Mouse (Mus musculus) right cerebral cortex, postnatal 25 days (tissue): ENCODE measurements at regions not wholly inside any gene's neighbourhood (a gene's known extent, or its start where the extent isn't known, plus 50 kb on each side); places are given as distances from the start of the nearest gene placed in this dataset.

Source experiments
- DNase-seq: peaks from one replicate; pipeline ENCODE4 v3.0.0; 2022

DNA sequence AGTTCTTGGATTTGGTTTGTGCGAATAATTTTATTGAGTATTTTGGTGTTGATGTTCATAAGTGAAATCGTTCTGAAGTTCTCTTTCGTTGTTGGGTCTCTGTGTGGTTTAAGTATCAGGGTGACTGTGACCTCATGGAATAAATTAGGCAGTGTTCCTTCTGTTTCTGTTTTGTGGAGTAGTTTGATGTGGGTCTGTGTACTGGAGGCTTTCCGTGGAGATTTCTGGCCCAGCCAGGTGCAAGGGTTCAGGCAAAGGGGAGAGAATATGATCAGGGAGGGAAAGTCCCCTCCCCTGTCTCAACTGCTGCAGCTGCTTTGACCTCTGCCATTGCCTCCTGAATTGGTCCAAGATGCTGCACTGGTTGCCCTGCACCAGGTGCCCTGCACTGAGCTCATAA is 775.7 kb downstream of the Otol1 start:
- no peak for DNase-seq

GRCm38 (mm10) chr3:70802230-70802629 is 794.8 kb downstream of the Otol1 start:
- DNase-seq: peak; percentile 15

- DNase-seq: no peak
Observed at GRCm38 (mm10) chr3:70803411-70803810, 796.0 kb downstream of the Otol1 start.

- DNase-seq: no peak
Observed at GRCm38 (mm10) chr3:70803885-70804284, 796.5 kb downstream of the Otol1 start.

GRCm38 (mm10) chr3:70807170-70807569 is 799.8 kb downstream of the Otol1 start:
- DNase-seq: no peak
